In genomic region chr14:76151820-76152161, GRCm38 (mm10) we compare ENCODE assay signal across 7 mouse cellular contexts. TPM values are rescaled to one million over a fixed set of nuclear protein-coding genes. Genes with fewer than 3 reads are reported as not detected.
A peak's percentile ranks its signal among the peaks of the same experiment; 100 is the strongest.
DNase-seq lines count a peak whose midpoint lies in the region; ATAC-seq and TF ChIP-seq lines count a peak whose summit lies in the region.

No protein-coding gene starts in this region.

- no peaks in the 10 kb centered on the region for H3K36me3 ChIP-seq in lung, embryonic 14.5 days (ENCODE audit: insufficient read depth)
- no peaks in the 10 kb centered on the region for H3K36me3 ChIP-seq in limb, embryonic 10.5 days
- no peaks in the 10 kb centered on the region for H3K36me3 ChIP-seq in neural tube, embryonic 15.5 days

- no peak for ATAC-seq in lung, embryonic 14.5 days (ENCODE audit: insufficient read depth)
- no peak for ATAC-seq in neural tube, embryonic 15.5 days (ENCODE audit: low FRiP score)

- H3K27ac ChIP-seq in lung, embryonic 14.5 days (ENCODE audit: low read depth) = peak overlapping the region; percentile 99
- no peak overlapping the region for H3K27ac ChIP-seq in embryonic fibroblast, embryonic 13.5 days (ENCODE audit: insufficient read depth, low read length)
- peak overlapping the region; percentile 96 for H3K27ac ChIP-seq in limb, embryonic 10.5 days
- peak overlapping the region; percentile 98 for H3K27ac ChIP-seq in neural tube, embryonic 15.5 days (replicated peaks)

- peak overlapping the region; percentile 68 for H3K4me3 ChIP-seq in lung, embryonic 14.5 days (ENCODE audit: low read depth, low read length)
- H3K4me3 ChIP-seq in embryonic fibroblast, embryonic 13.5 days (ENCODE audit: insufficient read depth, low read length) = peak overlapping the region; percentile 77
- H3K4me3 ChIP-seq in limb, embryonic 10.5 days = peak overlapping the region; percentile 80
- peak overlapping the region; percentile 77 for H3K4me3 ChIP-seq in neural tube, embryonic 15.5 days (replicated peaks)

- TF ChIP-seq POLR2A in embryonic fibroblast, embryonic 13.5 days (IDR thresholded peaks at IDR 0.05; ENCODE audit: low read depth, low read length) = no peak

- DNase-seq in lung, embryonic 14.5 days = no peak
- no peak for DNase-seq in lung, adult 18-20 months
- no peak for DNase-seq in limb, embryonic 10.5 days (ENCODE audit: low spot score)
- no peak for DNase-seq in embryo, embryonic 10 days (ENCODE audit: low spot score)
- DNase-seq in adrenal gland, postnatal 36 days = no peak

- H3K27me3 ChIP-seq in lung, embryonic 14.5 days (ENCODE audit: insufficient read depth, low read length) = no peaks in the 10 kb centered on the region
- no peaks in the 10 kb centered on the region for H3K27me3 ChIP-seq in limb, embryonic 10.5 days (ENCODE audit: low read depth, poor library complexity, severe bottlenecking)
- no peaks in the 10 kb centered on the region for H3K27me3 ChIP-seq in neural tube, embryonic 15.5 days (replicated peaks)

- H3K4me2 ChIP-seq in lung, embryonic 14.5 days = peak overlapping the region; percentile 71
- H3K4me2 ChIP-seq in neural tube, embryonic 15.5 days = peak overlapping the region; percentile 69

- 2% methylated on average over 10 of the region's 10 CpGs for WGBS in lung, embryonic 14.5 days
- under 1% methylated on average over 10 of the region's 10 CpGs for WGBS in limb, embryonic 10.5 days
- WGBS in neural tube, embryonic 15.5 days = 1% methylated on average over 10 of the region's 10 CpGs

- H3K9me3 ChIP-seq in lung, embryonic 14.5 days (ENCODE audit: low read depth, low read length) = no peaks in the 10 kb centered on the region
- H3K9me3 ChIP-seq in limb, embryonic 10.5 days (replicated peaks) = no peaks in the 10 kb centered on the region
- H3K9me3 ChIP-seq in neural tube, embryonic 15.5 days (replicated peaks) = no peaks in the 10 kb centered on the region

- H3K4me1 ChIP-seq in lung, embryonic 14.5 days (ENCODE audit: insufficient read depth) = peaks cover 10% of the 10 kb centered on the region
- H3K4me1 ChIP-seq in embryonic fibroblast, embryonic 13.5 days (ENCODE audit: control insufficient read depth, insufficient read depth, low read length) = peaks cover 3% of the 10 kb centered on the region; the same call in 1 of the 2 replicates
- peaks cover 32% of the 10 kb centered on the region for H3K4me1 ChIP-seq in limb, embryonic 10.5 days
- peaks cover 14% of the 10 kb centered on the region for H3K4me1 ChIP-seq in neural tube, embryonic 15.5 days

- peak overlapping the region; percentile 90 for H3K9ac ChIP-seq in lung, embryonic 14.5 days
- H3K9ac ChIP-seq in neural tube, embryonic 15.5 days (replicated peaks) = peak overlapping the region; percentile 89

- no peak for TF ChIP-seq CTCF in lung, embryonic 14.5 days (IDR thresholded peaks at IDR 0.05; ENCODE audit: low read depth)
- TF ChIP-seq CTCF in embryonic fibroblast, embryonic 13.5 days (IDR thresholded peaks at IDR 0.05; ENCODE audit: borderline replicate concordance, insufficient read depth, low read length) = no peak

RNA-seq across cellular contexts. Expression of gene Nufip1, which starts 41.1 kb away (rescaled TPM):
- polyA plus RNA-seq in lung, embryonic 14.5 days (2014; fragmentation: Nextera tagmentation; extraction: Ambion mirVana) = 15.2 and 15.5 TPM in 2 replicates
- 9.1 and 11.7 TPM in 2 replicates for polyA plus RNA-seq in embryonic fibroblast, embryonic 13.5 days (2011; ENCODE audit: insufficient read length, low read depth, missing spikeins)
- polyA plus RNA-seq in limb, embryonic 10.5 days (2016; fragmentation: Nextera tagmentation; extraction: Ambion mirVana) = 21.8 and 22.3 TPM in 2 replicates
- polyA plus RNA-seq in neural tube, embryonic 15.5 days (2015; fragmentation: Nextera tagmentation; extraction: Ambion mirVana) = 12.1 and 14.1 TPM in 2 replicates
- total RNA-seq in adrenal gland, postnatal 36 days (2021) = 1 to 10 TPM; 7.5 to 8.5 TPM

RNA-seq across cellular contexts. Expression of gene Gpalpp1, which starts 41.2 kb away (rescaled TPM):
- 13.6 and 14.7 TPM in 2 replicates for polyA plus RNA-seq in lung, embryonic 14.5 days (2014; fragmentation: Nextera tagmentation; extraction: Ambion mirVana)
- 17.2 and 19.6 TPM in 2 replicates for polyA plus RNA-seq in embryonic fibroblast, embryonic 13.5 days (2011; ENCODE audit: insufficient read length, low read depth, missing spikeins)
- polyA plus RNA-seq in limb, embryonic 10.5 days (2016; fragmentation: Nextera tagmentation; extraction: Ambion mirVana) = 13.8 and 15.1 TPM in 2 replicates
- polyA plus RNA-seq in neural tube, embryonic 15.5 days (2015; fragmentation: Nextera tagmentation; extraction: Ambion mirVana) = 9.5 and 10.0 TPM in 2 replicates
- 10 to 100 TPM; 19.8 to 22.8 TPM for total RNA-seq in adrenal gland, postnatal 36 days (2021)
